Mouse (Mus musculus): ENCODE measurements around the gene Ampd2. TPM values are rescaled to one million over a fixed set of nuclear protein-coding genes. Genes with fewer than 3 reads are reported as not detected.

Ampd2 gene
- total RNA-seq, 2 experiments from 2014 or later, result 48.1 to 50.3 TPM

- no peak for DNase-seq (ENCODE audit: low spot score in 2 of 2)
- intact Hi-C loops (cut with DNase I), result no loop called here
Observed at GRCm38 (mm10) chr3:108025318-108025717, 61.1 kb downstream of the Ampd2 start.

Other genes with a start within 250 kb of the Ampd2 start
- not detected for gene Eps8l3, start 209.4 kb downstream of the Ampd2 start, total RNA-seq (2021)
- 100 to 1,000 TPM; 234 to 260 TPM for gene Gstm5, start 190.8 kb downstream of the Ampd2 start, total RNA-seq (2021)
- gene Gstm7, start 154.8 kb downstream of the Ampd2 start, total RNA-seq (2021), result 10 to 100 TPM; 89.9 to 93.5 TPM
- 1 to 10 TPM; 4.0 to 5.0 TPM for gene Gstm6, start 142.9 kb downstream of the Ampd2 start, total RNA-seq (2021)
- gene Gstm3, start 117.4 kb downstream of the Ampd2 start, total RNA-seq (2021), result not detected
- gene Gstm2, start 100.2 kb downstream of the Ampd2 start, total RNA-seq (2021), result 1 to 10 TPM; 3.1 to 4.3 TPM
- gene Gstm1, start 68.7 kb downstream of the Ampd2 start, total RNA-seq (2021), result 100 to 1,000 TPM; 225 to 239 TPM
- gene Gstm4, start 41.8 kb downstream of the Ampd2 start, total RNA-seq (2021), result 10 to 100 TPM in 1 of 2 experiments, 1 to 10 TPM in 1; 9.1 to 10.7 TPM
- not detected for gene Gnat2, start 6.1 kb upstream of the Ampd2 start, total RNA-seq (2021)
- 10 to 100 TPM; 25.6 to 27.7 TPM for gene Gnai3, start 59.5 kb upstream of the Ampd2 start, total RNA-seq (2021)
- gene Gpr61, start 68.2 kb upstream of the Ampd2 start, total RNA-seq (2021), result 10 to 100 TPM; 18.1 to 19.4 TPM
- 10 to 100 TPM; 68.7 to 72.9 TPM for gene Amigo1, start 99.7 kb upstream of the Ampd2 start, total RNA-seq (2021)
- gene Cyb561d1, start 114.6 kb upstream of the Ampd2 start, total RNA-seq (2021), result 10 to 100 TPM; 17.4 to 17.9 TPM
- gene Atxn7l2, start 124.3 kb upstream of the Ampd2 start, total RNA-seq (2021), result 10 to 100 TPM; 24.0 to 24.2 TPM
- gene Sypl2, start 140.0 kb upstream of the Ampd2 start, total RNA-seq (2021), result 1 to 10 TPM; 1.3 to 1.9 TPM
- 10 to 100 TPM; 73.8 to 88.5 TPM for gene Psma5, start 170.3 kb upstream of the Ampd2 start, total RNA-seq (2021)
- 100 to 1,000 TPM; 293 to 302 TPM for gene Sort1, start 197.4 kb upstream of the Ampd2 start, total RNA-seq (2021)